Mouse (Mus musculus) heart, embryonic 10.5 days (tissue): Measurements from ENCODE around the gene Rasl12. TPM values are rescaled to one million over a fixed set of nuclear protein-coding genes. Genes with fewer than 3 reads are reported as not detected.

Experiments
- polyA plus RNA-seq: library from polyadenylated mRNA; unstranded; fragments of >200 nt; fragmentation: Nextera tagmentation; extraction: Ambion mirVana; gene quantifications from 2 replicates; pipeline ENCODE4 v1.2.1, GENCODE M21; 2016

The Rasl12 gene
- polyA plus RNA-seq, 1 experiment from 2014 or later: 3.9 TPM

Other genes starting within 250 kb of the Rasl12 start
- gene Parp16, start 203.2 kb upstream of the Rasl12 start, polyA plus RNA-seq: 4.8 and 5.8 TPM in 2 replicates
- not detected in 2 replicates for gene Cilp, start 133.3 kb upstream of the Rasl12 start, polyA plus RNA-seq
- 43.0 and 43.5 TPM in 2 replicates for gene Clpx, start 104.2 kb upstream of the Rasl12 start, polyA plus RNA-seq
- gene Pdcd7, start 52.4 kb upstream of the Rasl12 start, polyA plus RNA-seq: 5.6 and 7.8 TPM in 2 replicates
- gene Ubap1l, start 37.5 kb upstream of the Rasl12 start, polyA plus RNA-seq: 0.27 and 0.38 TPM in 2 replicates
- 1.4 and 2.1 TPM in 2 replicates for gene Kbtbd13, start 6.9 kb upstream of the Rasl12 start, polyA plus RNA-seq
- gene Slc51b, start 24.4 kb downstream of the Rasl12 start, polyA plus RNA-seq: not detected in 2 replicates
- gene Mtfmt, start 37.3 kb downstream of the Rasl12 start, polyA plus RNA-seq: 14.7 and 17.3 TPM in 2 replicates
- 66.7 and 71.1 TPM in 2 replicates for gene Spg21, start 62.4 kb downstream of the Rasl12 start, polyA plus RNA-seq
- not detected in 2 replicates for gene Ankdd1a, start 121.7 kb downstream of the Rasl12 start, polyA plus RNA-seq
- 12.8 and 14.2 TPM in 2 replicates for gene Plekho2, start 181.5 kb downstream of the Rasl12 start, polyA plus RNA-seq
- gene Pif1, start 188.7 kb downstream of the Rasl12 start, polyA plus RNA-seq: 16.7 and 17.7 TPM in 2 replicates
- gene Rbpms2, start 231.1 kb downstream of the Rasl12 start, polyA plus RNA-seq: 117 and 179 TPM in 2 replicates